Mouse (Mus musculus) R1 (cell line): ENCODE results near the gene Rbfox2.
"Not testable (repeated sequence)": the region's sequence is repeated elsewhere in the genome, so short reads cannot be mapped to it uniquely, and the experiment has no call there.

Source experiments
- DNase-seq: peaks from one replicate; pipeline ENCODE4 v3.0.0-alpha.2; 2018; ENCODE audit warnings: low read depth, low spot score

The Rbfox2 gene

DNA sequence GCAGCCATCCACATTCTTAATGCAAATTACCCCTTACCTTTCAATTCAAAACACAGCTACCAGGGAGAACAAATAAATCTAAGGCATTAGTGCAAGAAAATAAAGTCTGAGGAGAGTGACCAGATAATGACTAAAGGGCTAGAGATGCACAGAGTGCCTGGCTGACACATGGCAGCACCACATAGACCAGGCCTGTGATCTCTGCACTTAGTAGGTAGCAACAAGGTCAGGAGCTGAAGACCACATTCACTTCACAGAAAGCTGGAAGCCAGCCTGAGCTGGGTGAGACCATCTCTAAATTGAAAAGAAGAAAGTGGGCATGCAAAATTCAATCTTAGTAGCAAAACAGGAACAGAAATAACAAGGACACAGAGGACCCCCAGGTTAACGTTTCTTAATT lies 30.5 kb downstream of the Rbfox2 start:
- DNase-seq, result no peak

DNA sequence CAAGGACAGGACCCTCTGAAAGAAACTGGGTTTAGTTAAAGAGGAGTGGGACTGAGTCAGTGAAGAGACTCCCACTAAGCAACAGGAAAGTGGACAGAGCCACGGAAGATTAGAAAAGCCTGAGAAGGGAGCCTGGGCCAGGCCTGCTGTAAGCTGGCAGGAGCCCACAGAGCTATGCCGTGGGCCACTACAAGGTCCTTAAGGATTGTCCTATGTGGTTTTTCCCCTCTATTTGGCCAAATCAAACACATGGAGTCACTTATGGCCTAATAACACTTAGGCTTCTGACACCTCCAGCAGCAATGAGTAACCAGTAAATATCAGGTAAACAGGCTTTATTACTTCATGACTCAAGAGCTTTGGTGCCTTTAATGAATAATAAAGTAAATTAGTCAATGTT lies 31.2 kb downstream of the Rbfox2 start:
- DNase-seq, result no peak

DNA sequence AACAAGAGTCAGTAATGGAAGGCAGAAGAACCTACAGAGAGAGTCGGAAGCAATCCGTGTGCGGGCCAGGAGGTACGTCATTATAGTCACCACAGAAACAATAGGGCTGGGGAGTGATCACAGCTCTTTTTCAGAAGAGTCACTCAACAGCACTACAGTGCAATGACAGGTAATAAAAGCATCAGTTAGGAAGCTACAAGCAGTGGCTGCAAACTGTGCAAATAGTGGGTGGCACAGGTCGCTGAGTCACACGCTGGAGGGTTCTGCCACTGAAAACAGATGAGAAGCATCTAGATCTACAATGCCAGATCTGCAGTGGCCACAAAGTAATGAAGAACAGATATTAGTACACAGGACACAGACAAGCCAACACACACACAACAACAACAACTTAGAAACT lies 32.9 kb downstream of the Rbfox2 start:
- no peak for DNase-seq

GRCm38 (mm10) chr15:77271285-77271684 lies 35.5 kb downstream of the Rbfox2 start:
- DNase-seq, result no peak

GRCm38 (mm10) chr15:77269496-77269895 lies 37.3 kb downstream of the Rbfox2 start:
- not testable (repeated sequence) for DNase-seq

DNA sequence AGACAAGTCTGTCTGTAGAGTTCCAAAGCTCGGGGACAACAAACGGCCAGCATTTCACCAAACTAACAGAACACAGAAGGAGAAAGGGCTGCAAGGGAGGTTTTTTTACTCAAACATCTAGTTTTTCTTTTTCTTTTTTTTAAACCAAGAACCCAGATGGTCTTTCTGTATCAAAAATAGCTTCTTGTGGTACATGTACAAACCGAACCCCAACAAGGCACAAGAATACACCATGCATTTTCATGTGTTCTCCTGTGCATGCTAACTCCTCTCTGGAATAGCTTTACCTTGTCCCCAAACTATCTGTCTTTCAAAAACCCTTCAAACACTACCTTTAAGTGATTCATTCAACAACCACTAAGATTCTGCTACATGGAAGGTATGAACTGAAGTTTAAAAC lies 38.4 kb downstream of the Rbfox2 start:
- no peak for DNase-seq

DNA sequence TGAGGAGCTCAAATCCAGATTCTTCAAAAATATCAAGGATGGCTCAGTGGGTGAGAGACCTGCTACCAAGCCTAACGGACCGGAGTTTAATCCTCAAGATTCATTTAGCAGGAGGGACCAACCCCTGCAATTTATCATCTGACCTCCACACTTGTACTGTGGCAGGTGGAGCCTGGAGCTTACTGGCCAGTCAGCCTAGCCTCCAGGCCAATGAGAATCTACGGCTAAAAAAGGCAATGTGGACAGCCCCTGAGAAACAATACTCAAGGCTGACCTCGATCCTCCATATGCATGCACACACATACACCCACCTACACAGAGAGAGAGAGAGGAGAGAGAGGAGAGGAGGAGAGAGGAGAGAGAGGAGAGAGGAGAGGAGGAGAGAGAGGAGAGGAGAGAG lies 41.5 kb downstream of the Rbfox2 start:
- DNase-seq, result no peak

DNA sequence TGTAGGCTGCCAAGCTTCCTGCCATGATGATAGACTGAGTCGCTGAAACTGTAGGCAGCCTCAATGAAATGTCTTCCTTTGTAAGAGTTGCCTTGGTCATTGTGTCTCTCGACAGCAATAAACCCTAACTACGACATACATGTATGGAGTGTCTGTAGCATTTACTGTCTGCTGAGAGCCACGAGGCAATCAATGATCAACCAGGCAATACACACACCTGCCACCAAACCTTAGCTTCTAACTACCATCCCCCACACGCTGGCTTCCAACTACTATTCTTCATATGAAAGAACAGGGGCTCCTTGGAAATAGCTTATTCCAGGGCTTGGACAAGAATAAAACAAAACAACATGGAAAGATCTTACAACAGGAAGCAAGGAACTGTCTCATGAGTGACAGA lies 42.5 kb downstream of the Rbfox2 start:
- DNase-seq, result no peak

DNA sequence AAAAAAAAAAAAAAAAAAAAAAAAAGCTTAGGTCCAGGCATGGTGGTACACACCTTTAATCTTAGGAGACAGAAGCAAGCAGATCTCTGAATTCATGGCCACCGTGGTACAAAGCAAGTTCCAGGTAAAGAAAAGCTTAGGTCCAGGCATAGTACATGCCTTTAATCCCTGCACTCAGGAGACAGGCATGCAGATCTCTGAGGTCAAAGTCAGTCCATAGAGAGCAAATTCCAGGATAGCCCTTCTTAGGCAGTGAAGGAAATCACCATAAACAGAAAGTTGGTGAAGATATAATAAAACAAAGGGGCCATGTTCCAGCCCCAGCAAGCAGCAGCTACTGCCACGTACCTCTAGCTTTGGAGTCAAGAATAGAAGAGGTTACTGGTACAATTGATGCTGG lies 44.0 kb downstream of the Rbfox2 start:
- no peak for DNase-seq

DNA sequence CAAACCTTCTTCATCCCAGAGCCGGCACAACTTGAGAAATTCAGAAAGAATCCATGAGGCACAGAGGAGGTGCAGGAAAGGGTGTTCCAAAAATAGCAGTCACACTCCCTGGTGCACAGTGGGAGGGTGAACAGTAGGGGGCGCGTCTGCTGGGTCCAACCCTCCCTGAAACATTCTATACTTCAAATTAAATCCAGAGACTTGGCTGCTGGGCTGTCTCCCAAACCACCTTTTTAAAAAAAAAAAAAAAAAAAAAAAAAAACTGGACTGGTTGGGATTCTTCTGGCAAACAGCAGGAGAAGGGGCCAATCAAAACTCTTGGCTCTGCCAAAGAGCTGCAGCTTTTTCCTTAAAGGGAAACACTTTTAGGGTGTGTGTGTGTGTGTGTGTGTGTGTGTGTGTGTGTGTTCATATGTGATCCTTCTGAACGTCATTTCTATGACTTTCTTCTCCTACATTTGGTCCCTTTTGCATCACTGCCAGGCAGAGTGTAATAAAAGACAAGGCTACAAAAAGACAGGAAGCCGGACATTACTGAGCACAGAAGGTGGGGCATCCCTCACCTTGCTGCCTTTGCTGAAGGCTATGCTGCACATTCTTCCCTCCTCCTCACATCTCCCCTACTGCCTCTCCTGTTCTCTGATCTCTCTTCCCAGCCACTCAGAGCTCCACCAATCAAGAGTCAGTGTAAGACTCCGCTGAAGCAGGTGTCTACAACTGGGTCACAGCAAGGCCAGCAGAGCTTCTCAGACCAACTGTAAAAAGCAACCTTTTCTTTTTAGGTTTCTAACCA lies 49.2 kb downstream of the Rbfox2 start:
- peak; percentile 87 for DNase-seq

- no peak for DNase-seq
Measured at GRCm38 (mm10) chr15:77256782-77257181, 50.0 kb downstream of the Rbfox2 start.

GRCm38 (mm10) chr15:77254636-77255035 lies 52.2 kb downstream of the Rbfox2 start:
- no peak for DNase-seq

DNA sequence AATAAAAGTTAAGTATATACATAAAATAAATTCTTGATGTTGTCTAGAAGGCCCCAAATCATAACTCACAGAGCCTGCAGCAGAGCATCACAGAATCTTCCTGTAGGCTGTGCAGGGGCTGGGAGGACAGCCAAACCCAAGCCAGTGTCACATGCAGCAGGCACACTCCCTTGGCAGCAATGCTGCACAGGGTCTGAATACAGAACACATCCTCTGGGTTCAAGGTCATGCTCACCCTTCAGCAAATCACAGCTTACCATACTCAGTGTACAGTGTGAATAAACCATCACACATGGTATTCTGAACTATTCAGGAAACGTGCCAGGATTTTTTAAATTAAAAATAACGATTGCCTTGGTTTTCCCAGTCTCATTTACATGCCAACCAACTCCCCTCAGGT lies 52.7 kb downstream of the Rbfox2 start:
- no peak for DNase-seq

- DNase-seq, result no peak
Measured at GRCm38 (mm10) chr15:77251706-77252105, 55.1 kb downstream of the Rbfox2 start.

- no peak for DNase-seq
Measured at GRCm38 (mm10) chr15:77250806-77251205, 56.0 kb downstream of the Rbfox2 start.

- no peak for DNase-seq
Measured at GRCm38 (mm10) chr15:77249421-77249820, 57.4 kb downstream of the Rbfox2 start.

DNA sequence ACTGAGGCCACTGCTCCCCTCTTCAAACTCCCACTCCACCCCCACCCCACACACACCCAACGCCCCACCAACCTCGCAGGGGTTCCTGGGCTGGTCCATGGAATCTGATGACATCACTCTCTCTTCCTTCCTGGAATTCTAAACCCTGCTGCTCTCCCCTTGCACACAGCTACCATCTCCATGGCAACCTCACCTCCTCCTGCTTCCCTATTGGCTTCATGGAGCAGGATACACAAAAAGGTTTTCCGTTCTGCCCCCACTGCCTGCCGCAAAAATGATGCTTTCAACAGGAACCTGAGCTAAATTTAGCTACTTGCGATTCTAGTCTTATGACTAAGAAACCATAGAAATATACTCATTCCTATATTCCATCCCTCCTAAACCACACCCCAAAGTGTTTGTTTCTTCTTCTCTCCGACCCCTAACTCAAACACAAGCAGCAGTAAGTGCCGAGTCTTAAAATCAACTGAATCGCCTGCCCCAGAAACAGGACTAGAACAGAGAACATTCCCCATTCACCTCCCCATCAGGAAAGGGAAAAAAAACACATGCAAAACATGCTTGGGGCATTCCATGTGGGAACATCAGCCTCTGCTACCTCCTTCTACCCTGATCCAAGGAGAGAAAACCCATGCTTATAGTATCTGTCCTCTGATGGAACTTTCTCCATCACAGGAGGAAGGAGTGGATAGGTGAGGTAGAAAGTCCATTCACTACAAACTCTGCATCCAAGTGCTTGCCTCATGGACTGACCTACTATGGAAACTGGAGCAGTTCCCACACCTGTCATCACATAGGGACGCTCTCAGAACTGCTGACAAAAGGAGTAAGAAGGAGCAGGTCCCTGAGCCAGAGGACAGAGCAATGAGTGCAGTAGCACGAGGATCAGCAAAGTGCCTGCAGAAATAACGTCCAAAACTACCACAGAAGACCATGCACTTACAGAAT lies 61.1 kb downstream of the Rbfox2 start:
- DNase-seq, result peak; percentile 91

DNA sequence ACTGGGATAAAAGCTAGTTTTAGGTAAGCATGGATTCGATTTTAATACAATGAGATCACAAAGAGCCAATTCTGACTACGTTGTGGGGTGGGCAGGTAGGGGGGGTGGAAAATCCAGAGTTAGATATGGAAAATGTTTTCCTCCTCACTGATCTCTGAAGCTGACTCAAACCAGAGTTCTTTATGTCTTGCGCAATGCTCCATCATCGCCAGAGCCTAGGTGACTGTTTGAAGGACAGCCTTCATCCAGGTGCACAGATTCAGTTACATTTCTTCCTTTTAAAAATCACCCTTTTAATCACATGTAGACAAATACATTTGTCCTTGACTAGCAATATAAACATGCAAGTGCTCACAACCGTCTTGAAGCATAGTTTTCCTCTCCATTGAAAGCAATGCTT lies 62.2 kb downstream of the Rbfox2 start:
- DNase-seq, result no peak

DNA sequence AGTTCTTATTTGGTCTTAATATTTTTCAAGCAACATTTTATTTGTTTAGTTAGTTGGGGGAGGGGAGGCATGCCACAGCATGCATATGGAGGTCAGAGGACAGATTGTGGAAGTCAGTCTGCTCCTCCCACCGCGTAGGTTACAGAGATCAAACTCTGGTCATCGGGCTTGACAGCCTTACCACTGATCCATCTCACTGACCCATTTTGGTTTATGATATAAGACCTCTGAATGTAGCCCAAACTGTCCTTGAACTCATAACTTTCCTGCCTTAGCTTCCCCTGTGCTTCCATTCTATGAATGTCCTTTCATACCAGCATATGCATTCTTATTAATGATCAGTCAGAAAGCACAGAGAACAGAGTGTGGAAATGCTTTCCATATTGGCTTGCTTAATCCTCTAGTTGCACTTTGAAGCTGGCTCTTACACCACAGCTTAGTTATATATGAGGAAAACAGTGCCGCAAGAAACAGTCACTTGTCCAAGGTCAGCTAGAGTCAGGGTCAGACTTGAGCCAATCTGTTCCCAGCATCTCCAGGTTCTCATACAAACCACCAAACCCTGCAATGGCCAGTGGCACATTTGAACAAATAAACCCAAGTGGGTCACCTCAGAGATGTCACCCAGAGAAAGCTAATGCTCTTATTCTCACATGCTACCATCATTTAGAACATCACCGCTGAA lies 62.8 kb downstream of the Rbfox2 start:
- no peak for DNase-seq

DNA sequence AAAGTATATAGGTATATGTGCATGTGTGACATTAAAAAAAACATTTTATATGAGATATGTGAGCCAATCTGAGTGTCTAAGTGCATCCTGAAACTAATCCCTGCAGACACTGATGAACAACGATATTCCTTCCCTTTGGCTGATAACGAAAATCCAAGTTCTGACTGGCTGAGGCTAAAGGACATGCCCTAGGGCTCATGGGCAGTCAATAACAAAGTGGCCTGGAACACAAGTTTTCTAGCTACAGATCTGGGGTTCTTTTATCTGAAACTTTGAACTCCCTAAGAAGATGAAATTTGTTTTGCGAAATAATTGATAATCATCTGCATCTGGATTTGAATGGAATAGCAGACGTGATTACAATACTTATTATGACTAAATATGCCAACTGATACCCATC lies 66.2 kb downstream of the Rbfox2 start:
- DNase-seq, result no peak

DNA sequence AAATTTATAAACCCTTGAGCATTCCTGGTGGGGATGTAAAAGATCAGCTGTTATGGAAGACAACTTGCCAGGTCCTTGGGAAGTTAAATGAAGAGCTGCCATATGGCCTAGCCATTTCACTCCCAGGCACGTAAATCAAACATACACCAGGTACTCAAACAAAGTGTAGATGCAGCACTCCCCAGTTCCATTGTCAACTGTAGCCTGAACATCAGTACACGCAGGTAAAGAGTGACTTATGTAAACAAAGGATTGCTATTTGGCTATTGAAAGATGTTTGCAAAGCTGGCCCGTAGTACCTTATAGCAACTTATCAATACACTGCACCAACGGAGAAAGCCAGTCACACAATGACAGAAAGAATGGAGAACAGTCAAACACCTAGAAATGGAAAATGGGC lies 67.2 kb downstream of the Rbfox2 start:
- no peak for DNase-seq

DNA sequence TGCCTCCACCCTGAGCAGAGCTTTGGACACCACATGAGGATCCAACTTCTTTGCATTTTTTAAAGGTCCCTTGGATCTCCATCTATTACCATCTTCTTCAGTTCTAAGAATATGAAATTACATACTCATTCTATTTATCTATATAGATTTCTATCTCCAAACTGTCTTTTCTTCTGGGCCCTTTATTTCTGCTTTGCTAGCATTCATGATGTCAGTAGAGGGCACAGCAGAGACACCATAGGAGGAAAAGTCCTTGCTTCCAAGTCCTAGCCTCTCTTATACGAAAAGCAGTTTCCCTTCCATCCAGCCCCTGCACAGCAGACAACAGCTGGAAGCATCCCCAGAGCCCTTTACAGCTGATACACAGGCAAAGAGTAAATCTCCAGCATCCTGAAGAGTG lies 69.1 kb downstream of the Rbfox2 start:
- no peak for DNase-seq
